Mouse (Mus musculus) CH12.LX (cell line): Measurements from ENCODE around the gene Tnfrsf21. TPM values are rescaled to one million over a fixed set of nuclear protein-coding genes. Genes with fewer than 3 reads are reported as not detected.

Experiments
- DNase-seq: peaks from one replicate; pipeline ENCODE4 v3.0.0-alpha.2; 2013; ENCODE audit errors: extremely low read depth
- H3K27ac ChIP-seq: 2 replicates; pipeline ENCODE4 v1.5.1; 2012; ENCODE audit warnings: low read depth, mild to moderate bottlenecking, control low read depth, moderate library complexity; ENCODE audit not compliant: insufficient read depth
- H3K27me3 ChIP-seq: replicated peaks from 2 replicates; pipeline ENCODE3; 2012; ENCODE audit warnings: inconsistent platforms
- H3K36me3 ChIP-seq, 2 experiments: replicated peaks in 1 of 2; 2 replicates each; pipeline versions ENCODE3 to v1.6.1; 2012; ENCODE audit warnings: inconsistent platforms in 1 of 2, low read length in 1 of 2, mild to moderate bottlenecking in 1 of 2, mixed read lengths in 1 of 2, moderate library complexity in 1 of 2; ENCODE audit not compliant: control insufficient read depth in 1 of 2, insufficient read depth in 1 of 2
- H3K4me1 ChIP-seq, 2 experiments: 2 replicates each; pipeline ENCODE4 v1.6.1; 2012; ENCODE audit warnings: inconsistent platforms in 1 of 2, moderate library complexity in 1 of 2; ENCODE audit not compliant: insufficient read depth in 2 of 2, control insufficient read depth in 1 of 2
- H3K4me2 ChIP-seq: 2 replicates; pipeline ENCODE4 v1.6.1; 2012; ENCODE audit warnings: low read depth, mild to moderate bottlenecking, control low read depth; ENCODE audit not compliant: poor library complexity, insufficient read depth, severe bottlenecking
- H3K4me3 ChIP-seq, 3 experiments: fragments of 150-350 bp in 1 of 3; sonication (generic) in 1 of 3; replicated peaks in 1 of 3; 2 replicates each; pipeline versions ENCODE3 to v1.5.1; 2011 to 2012; ENCODE audit warnings: low read depth in 2 of 3, low read length in 2 of 3, mild to moderate bottlenecking in 2 of 3, moderate library complexity in 2 of 3, control low read depth in 1 of 3, improper control_type of control experiment in 1 of 3, inconsistent platforms in 1 of 3, mixed read lengths in 1 of 3; ENCODE audit not compliant: poor library complexity in 1 of 3
- H3K79me2 ChIP-seq: replicated peaks from 2 replicates; pipeline ENCODE4 v1.6.1; 2012; ENCODE audit warnings: mild to moderate bottlenecking, moderate library complexity; ENCODE audit not compliant: control insufficient read depth, poor library complexity, insufficient read depth, severe bottlenecking; ENCODE audit errors: extremely low read depth
- H3K9ac ChIP-seq: 2 replicates; pipeline ENCODE4 v1.6.1; 2012; ENCODE audit warnings: low read depth, mild to moderate bottlenecking, control low read depth, moderate library complexity; ENCODE audit not compliant: insufficient read depth
- H3K9me3 ChIP-seq: replicated peaks from 2 replicates; pipeline ENCODE3; 2012; ENCODE audit warnings: low read length, inconsistent platforms, mixed read lengths
- BHLHE40 ChIP-seq: IDR thresholded peaks from 2 replicates; pipeline ENCODE4 v1.6.1; 2011; ENCODE audit warnings: mild to moderate bottlenecking, low read depth, low read length, improper control_type of control experiment
- CHD1 ChIP-seq: IDR thresholded peaks from 2 replicates; pipeline ENCODE4 v1.6.1; 2012; ENCODE audit warnings: low read depth, low read length, improper control_type of control experiment, inconsistent platforms
- CHD2 ChIP-seq: IDR thresholded peaks from 2 replicates; pipeline ENCODE4 v1.6.1; 2011; ENCODE audit warnings: low read length, improper control_type of control experiment
- CTCF ChIP-seq, 2 experiments: IDR thresholded peaks in 1 of 2; conservative IDR thresholded peaks in 1 of 2; 2 replicates each; pipeline ENCODE4 v1.5.1; 2011 to 2012; ENCODE audit warnings: low read depth in 2 of 2, low read length in 2 of 2, improper control_type of control experiment in 1 of 2, inconsistent platforms in 1 of 2, mild to moderate bottlenecking in 1 of 2, moderate library complexity in 1 of 2
- E2F4 ChIP-seq: IDR thresholded peaks from 2 replicates; pipeline ENCODE4 v1.6.1; 2011; ENCODE audit warnings: low read depth, low read length, improper control_type of control experiment; ENCODE audit not compliant: insufficient replicate concordance
- ELF1 ChIP-seq: IDR thresholded peaks from 2 replicates; pipeline ENCODE4 v1.6.1; 2014; ENCODE audit warnings: low read depth, mild to moderate bottlenecking, inconsistent platforms, low read length, improper control_type of control experiment
- EP300 ChIP-seq: IDR thresholded peaks from 2 replicates; pipeline ENCODE4 v1.6.1; 2011; ENCODE audit warnings: low read length, improper control_type of control experiment
- ETS1 ChIP-seq: conservative IDR thresholded peaks from 2 replicates; pipeline ENCODE4 v1.6.1; 2012; ENCODE audit warnings: low read depth, mild to moderate bottlenecking, inconsistent platforms, low read length, improper control_type of control experiment, moderate library complexity
- GABPA ChIP-seq: IDR thresholded peaks from 2 replicates; pipeline ENCODE4 v1.6.1; 2012; ENCODE audit warnings: low read depth, low read length, improper control_type of control experiment, inconsistent platforms; ENCODE audit not compliant: insufficient replicate concordance
- HCFC1 ChIP-seq: IDR thresholded peaks from 2 replicates; pipeline ENCODE4 v1.6.1; 2012; ENCODE audit warnings: low read depth, mild to moderate bottlenecking, inconsistent platforms, low read length, improper control_type of control experiment
- JUND ChIP-seq: conservative IDR thresholded peaks from 2 replicates; pipeline ENCODE4 v1.6.1; 2011; ENCODE audit warnings: low read depth, low read length, improper control_type of control experiment
- MAFK ChIP-seq: IDR thresholded peaks from 2 replicates; pipeline ENCODE4 v1.6.1; 2011; ENCODE audit warnings: low read length, improper control_type of control experiment; ENCODE audit not compliant: insufficient replicate concordance
- MAX ChIP-seq: IDR thresholded peaks from 2 replicates; pipeline ENCODE4 v1.6.1; 2011; ENCODE audit warnings: low read length, improper control_type of control experiment
- MAZ ChIP-seq: IDR thresholded peaks from 2 replicates; pipeline ENCODE4 v1.6.1; 2012; ENCODE audit warnings: low read depth, mild to moderate bottlenecking, inconsistent platforms, low read length, improper control_type of control experiment, moderate library complexity
- MEF2A ChIP-seq: IDR thresholded peaks from 2 replicates; pipeline ENCODE4 v1.6.1; 2014; ENCODE audit warnings: low read depth, mild to moderate bottlenecking, inconsistent platforms, low read length, improper control_type of control experiment, borderline replicate concordance
- MXI1 ChIP-seq: IDR thresholded peaks from 2 replicates; pipeline ENCODE4 v1.6.1; 2011; ENCODE audit warnings: mild to moderate bottlenecking, low read depth, low read length, improper control_type of control experiment
- PAX5 ChIP-seq: IDR thresholded peaks from 2 replicates; pipeline ENCODE4 v1.6.1; 2012; ENCODE audit warnings: low read length, inconsistent platforms, mixed read lengths
- POLR2A ChIP-seq: IDR thresholded peaks from 2 replicates; pipeline ENCODE4 v1.6.1; 2011; ENCODE audit warnings: low read depth, mild to moderate bottlenecking, improper control_type of control experiment, low read length
- POLR2AphosphoS2 ChIP-seq: IDR thresholded peaks from 2 replicates; pipeline ENCODE4 v1.6.1; 2011; ENCODE audit warnings: low read depth, low read length, improper control_type of control experiment
- RAD21 ChIP-seq: IDR thresholded peaks from 2 replicates; pipeline ENCODE4 v1.6.1; 2011; ENCODE audit warnings: low read depth, mild to moderate bottlenecking, low read length, improper control_type of control experiment, moderate library complexity
- SMC3 ChIP-seq: IDR thresholded peaks from 2 replicates; pipeline ENCODE4 v1.6.1; 2011; ENCODE audit warnings: low read depth, low read length, improper control_type of control experiment
- TCF12 ChIP-seq: IDR thresholded peaks from 2 replicates; pipeline ENCODE4 v1.6.1; 2014; ENCODE audit warnings: low read depth, mild to moderate bottlenecking, inconsistent platforms, low read length, improper control_type of control experiment
- UBTF ChIP-seq: IDR thresholded peaks from 2 replicates; pipeline ENCODE4 v1.6.1; 2012; ENCODE audit warnings: low read depth, mild to moderate bottlenecking, inconsistent platforms, low read length, improper control_type of control experiment, moderate library complexity
- USF1 ChIP-seq: IDR thresholded peaks from 2 replicates; pipeline ENCODE4 v1.6.1; 2014; ENCODE audit warnings: low read depth, mild to moderate bottlenecking, inconsistent platforms, low read length, improper control_type of control experiment
- ZKSCAN1 ChIP-seq: IDR thresholded peaks from 2 replicates; pipeline ENCODE4 v1.6.1; 2012; ENCODE audit warnings: low read depth, inconsistent platforms, low read length, improper control_type of control experiment, borderline replicate concordance
- ZMIZ1 ChIP-seq: IDR thresholded peaks from 2 replicates; pipeline ENCODE4 v1.6.1; 2012; ENCODE audit warnings: low read depth, mild to moderate bottlenecking, inconsistent platforms, low read length, improper control_type of control experiment
- ZNF384 ChIP-seq: IDR thresholded peaks from 2 replicates; pipeline ENCODE4 v1.6.1; 2012; ENCODE audit warnings: low read depth, low read length, improper control_type of control experiment, inconsistent platforms
- dilution Hi-C: fragments of 300-500 bp; cut with MboI; formaldehyde crosslinking; loops from 2 replicates; pipeline ENCODE4 v1.14.3; 2020; ENCODE audit warnings: low sequenced_read_pairs; ENCODE audit not compliant: extremely low pct_unique_long_range_greater_than_20kb, extremely low pct_ligation_motif_present
- in situ Hi-C: fragments of 300-500 bp; cut with MboI; formaldehyde crosslinking; loops from 3 replicates; pipeline ENCODE4 v1.14.3; 2019; ENCODE audit warnings: low sequenced_read_pairs, low pct_ligation_motif_present, low pct_unique_long_range_greater_than_20kb, mixed read lengths
- polyA plus RNA-seq: library from polyadenylated mRNA; unstranded; fragments of >175 nt; gene quantifications from 2 replicates; pipeline ENCODE4 v1.2.1, GENCODE M21; 2012; ENCODE audit warnings: low read depth; ENCODE audit not compliant: insufficient read length
- total RNA-seq, 2 experiments: library from RNA; depleted of rRNA; stranded (reverse); fragments of 300-350 nt in 1 of 2; fragments of >200 nt in 1 of 2; gene quantifications; 2 replicates each; pipeline ENCODE4 v1.2.3; 2012 to 2014

Gene Tnfrsf21
- total and polyA plus RNA-seq, 3 experiments: 0.10 TPM; not detected in 2

DNA sequence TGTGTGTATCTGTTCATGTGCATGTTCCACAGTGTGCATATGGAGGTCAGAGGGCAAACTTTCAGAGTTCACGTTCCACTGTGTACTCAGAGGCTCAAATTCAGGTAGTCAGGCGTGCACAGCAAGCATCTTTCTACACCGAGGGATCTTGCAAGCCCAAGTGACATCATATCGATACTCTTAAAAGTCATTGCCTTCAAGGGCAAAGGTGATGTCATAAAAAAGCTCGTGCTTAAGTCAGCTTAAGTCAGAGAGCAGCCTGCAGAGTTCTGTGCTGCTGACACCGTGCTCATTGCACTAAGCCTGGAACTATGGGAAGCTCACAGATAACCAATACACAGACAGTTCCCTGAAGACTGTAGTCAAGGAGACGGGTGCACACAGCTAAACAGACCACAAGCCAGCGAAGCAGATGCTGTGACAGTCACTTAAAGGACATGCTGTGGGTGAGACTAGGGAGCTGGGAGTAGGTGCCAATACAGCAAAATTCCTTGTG lies 97.8 kb downstream of the Tnfrsf21 start:
- Histone ChIP-seq H3K9ac (no peak overlapping the region), H3K4me1 (no peaks in the 10 kb centered on the region), H3K9me3 (peaks cover 35% of the 10 kb centered on the region), H3K4me2 (no peak overlapping the region), H3K4me3 (no peak overlapping the region), H3K79me2 (no peaks in the 10 kb centered on the region), H3K27ac (no peak overlapping the region), H3K36me3 (no peaks in the 10 kb centered on the region), H3K27me3 (no peaks in the 10 kb centered on the region)
- in situ Hi-C loops (no loop called here), dilution Hi-C loops (no loop called here)
- no peak for TF ChIP-seq PAX5
- TF ChIP-seq BHLHE40: no peak
- no peak for TF ChIP-seq MEF2A
- TF ChIP-seq CTCF (conservative IDR thresholded peaks at IDR 0.05 in 1 of 2, IDR thresholded peaks at IDR 0.05 in 1 of 2; ENCODE audit: low read depth in 2 of 2, low read length in 2 of 2): no peak
- TF ChIP-seq ZMIZ1: no peak
- TF ChIP-seq ZKSCAN1: no peak
- no peak for TF ChIP-seq MAFK
- no peak for TF ChIP-seq ZNF384
- no peak for TF ChIP-seq EP300
- TF ChIP-seq CHD1: no peak
- TF ChIP-seq HCFC1: no peak
- no peak for TF ChIP-seq ELF1
- TF ChIP-seq CHD2: no peak
- no peak for TF ChIP-seq RAD21
- TF ChIP-seq JUND: no peak
- no peak for TF ChIP-seq ETS1
- TF ChIP-seq POLR2A: no peak
- TF ChIP-seq POLR2AphosphoS2: no peak
- DNase-seq: no peak

DNA sequence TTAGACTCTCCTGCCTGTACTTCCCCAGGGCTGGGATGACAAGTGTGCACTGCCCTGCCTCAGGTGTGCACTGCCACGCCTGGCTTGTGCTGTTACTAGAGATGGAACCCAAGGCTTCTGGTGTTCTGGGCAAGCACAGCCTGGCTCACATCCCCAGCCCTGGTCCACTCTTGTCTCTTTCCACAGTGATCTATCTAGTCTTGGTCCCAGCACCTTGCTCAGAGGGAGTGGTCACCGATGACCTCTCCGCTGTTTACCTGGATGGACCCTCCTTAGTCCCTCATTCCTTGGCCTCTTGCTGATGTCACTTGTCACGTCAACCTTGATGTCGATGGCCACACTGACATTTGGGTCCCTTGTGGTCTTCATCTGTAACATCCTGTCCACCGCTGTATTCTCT lies 98.6 kb downstream of the Tnfrsf21 start:
- DNase-seq: no peak
- no peak overlapping the region for H3K4me3 ChIP-seq
- H3K9ac ChIP-seq: no peak overlapping the region
- in situ Hi-C loops: no loop called here
- H3K27ac ChIP-seq: no peak overlapping the region
- H3K4me1 ChIP-seq: no peaks in the 10 kb centered on the region
- no peak for TF ChIP-seq MAX
- no peak for TF ChIP-seq MAFK
- no peak for TF ChIP-seq MEF2A
- TF ChIP-seq MXI1: no peak
- no peak for TF ChIP-seq SMC3
- TF ChIP-seq ETS1: no peak
- TF ChIP-seq USF1: no peak
- TF ChIP-seq UBTF: no peak
- no peak for TF ChIP-seq E2F4
- no peak for TF ChIP-seq ZMIZ1
- no peak for TF ChIP-seq ELF1
- no peak for TF ChIP-seq TCF12
- TF ChIP-seq CHD2: no peak
- no peak for TF ChIP-seq GABPA
- TF ChIP-seq EP300: no peak
- TF ChIP-seq MAZ: no peak
- TF ChIP-seq BHLHE40: no peak
- TF ChIP-seq, all 38 proteins: peak for 0
- Histone ChIP-seq H3K4me2 (no peak overlapping the region), H3K9me3 (peaks cover 35% of the 10 kb centered on the region), H3K79me2 (no peaks in the 10 kb centered on the region), H3K36me3 (no peaks in the 10 kb centered on the region), H3K27me3 (no peaks in the 10 kb centered on the region)
- dilution Hi-C loops: no loop called here
